Mouse (Mus musculus) T-cell, adult 2 months (primary cell): ENCODE results near the gene Clpx.
"Not testable (repeated sequence)": the region's sequence is repeated elsewhere in the genome, so short reads cannot be mapped to it uniquely, and the experiment has no call there.

Experiments used
- DNase-seq: peaks from one replicate; pipeline ENCODE4 v3.0.0; 2022; ENCODE audit warnings: low spot score

Clpx gene

GRCm38 (mm10) chr9:65292421-65292820 is 1.6 kb upstream of the Clpx start:
- DNase-seq, result no peak

- DNase-seq, result peak; percentile 11
Observed at GRCm38 (mm10) chr9:65293119-65293518, 941 bp upstream of the Clpx start.

DNA sequence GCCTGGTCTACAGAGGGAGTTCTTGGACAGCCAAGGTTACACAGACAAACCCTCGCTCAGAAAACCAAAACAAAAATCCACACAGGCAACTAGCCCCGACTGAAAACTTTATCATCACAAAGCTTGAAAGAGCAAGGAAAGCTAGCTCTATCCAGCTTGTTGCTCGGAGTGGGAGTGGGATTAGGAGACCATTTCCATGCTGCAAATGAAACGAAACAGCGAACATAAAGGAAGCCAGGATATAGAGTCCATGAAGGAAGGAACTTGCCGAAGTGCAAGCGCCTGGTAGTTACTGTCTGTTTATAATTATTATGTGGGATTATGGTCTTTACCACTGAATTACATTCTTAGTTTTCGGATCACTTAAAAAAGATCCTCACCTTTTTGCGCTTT is 484 bp upstream of the Clpx start:
- peak; percentile 1 for DNase-seq

DNA sequence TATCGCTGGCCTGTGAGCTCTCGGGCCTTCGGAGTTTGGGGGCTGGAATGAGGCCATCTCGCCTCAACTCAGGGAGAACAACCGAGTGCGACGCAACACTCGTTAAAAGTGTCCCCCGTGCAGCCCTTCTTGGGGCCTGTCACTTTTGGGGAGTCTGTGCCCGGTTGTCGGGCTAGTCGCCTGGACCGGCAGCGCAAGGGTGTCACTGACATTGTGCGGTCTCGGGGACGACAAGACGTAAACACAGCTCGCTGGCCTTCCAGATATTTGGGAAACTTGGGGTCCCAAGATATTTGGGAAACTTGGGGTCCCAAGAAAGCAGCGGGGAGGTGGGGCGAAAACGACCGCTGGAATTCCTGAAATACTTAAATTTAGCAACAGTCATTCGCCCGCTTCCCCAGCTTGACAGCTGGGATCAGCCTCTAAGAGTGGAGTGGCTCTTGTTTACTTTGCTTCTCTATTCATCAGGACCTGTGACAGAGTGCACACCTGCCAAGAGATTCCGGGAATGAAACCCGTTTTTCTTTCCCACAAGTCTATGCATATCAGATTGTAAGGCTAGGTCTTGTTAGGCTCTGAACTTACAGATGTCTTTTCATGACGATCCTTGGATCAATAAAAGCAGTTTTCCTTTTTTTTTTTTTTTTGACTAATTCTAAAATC is 787 bp downstream of the Clpx start:
- no peak for DNase-seq

- DNase-seq, result no peak
Observed at GRCm38 (mm10) chr9:65297056-65297455, 3.0 kb downstream of the Clpx start.

- DNase-seq, result no peak
Observed at GRCm38 (mm10) chr9:65298761-65299160, 4.7 kb downstream of the Clpx start.

GRCm38 (mm10) chr9:65299650-65300049 is 5.6 kb downstream of the Clpx start:
- no peak for DNase-seq

- DNase-seq, result no peak
Observed at GRCm38 (mm10) chr9:65302327-65302983, 8.4 kb downstream of the Clpx start.

DNA sequence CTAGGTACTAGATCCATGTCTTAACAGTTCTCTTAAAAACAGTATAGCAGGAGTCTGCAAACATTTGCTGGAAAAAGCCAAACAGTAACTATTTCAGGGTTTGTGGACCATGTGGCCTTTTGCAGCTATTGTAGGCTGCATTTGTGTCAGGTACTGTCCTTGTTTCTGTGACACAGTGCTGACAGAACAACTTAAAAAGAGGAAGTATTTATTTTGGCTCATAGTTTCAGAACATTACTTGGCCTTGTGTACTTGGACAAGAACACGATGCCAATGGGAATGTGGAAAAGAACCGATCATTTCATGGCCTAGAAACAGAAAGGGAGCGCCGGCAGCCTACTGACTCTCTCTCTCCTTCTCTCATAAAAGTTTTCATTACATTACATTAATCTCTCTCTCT is 9.5 kb downstream of the Clpx start:
- no peak for DNase-seq

DNA sequence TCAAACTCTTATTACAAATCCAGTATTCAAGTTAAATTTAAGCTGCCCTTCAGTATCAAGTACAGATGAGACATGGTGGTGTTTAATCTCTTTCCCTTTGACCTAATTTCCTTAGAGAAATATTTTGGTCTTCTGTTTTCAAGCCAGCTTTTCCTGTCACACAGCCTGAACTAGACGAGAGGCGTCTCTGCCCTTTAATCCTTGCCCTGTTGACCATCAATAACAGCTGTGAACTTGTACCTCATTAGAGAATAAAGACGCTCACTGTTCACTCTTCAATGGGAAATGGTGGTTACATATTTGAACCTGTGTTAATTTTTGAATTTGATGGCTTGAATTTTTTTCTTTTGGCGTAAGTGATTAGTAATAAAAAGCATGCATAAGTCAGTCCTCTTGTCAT is 10.2 kb downstream of the Clpx start:
- DNase-seq, result no peak

DNA sequence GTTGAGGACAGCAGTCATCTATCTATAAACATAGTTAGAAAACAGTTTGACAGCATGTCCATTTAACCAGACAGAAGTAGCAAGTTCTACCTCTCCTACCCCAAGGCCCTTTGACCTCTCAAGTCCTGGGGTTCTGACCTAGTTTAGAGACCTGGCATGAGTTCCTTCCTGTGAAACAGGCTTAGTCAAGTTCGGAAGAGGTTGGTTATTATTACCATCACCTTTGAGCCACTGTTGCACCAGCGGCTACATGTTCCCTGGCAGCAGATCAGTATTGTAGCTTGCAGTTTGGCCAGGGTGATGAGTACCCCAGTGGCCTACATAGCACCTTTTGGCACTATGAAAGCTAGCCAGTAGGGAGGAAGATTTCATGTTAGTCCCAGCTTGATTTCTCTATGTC is 12.6 kb downstream of the Clpx start:
- DNase-seq, result no peak

GRCm38 (mm10) chr9:65308011-65308410 is 14.0 kb downstream of the Clpx start:
- DNase-seq, result no peak

- DNase-seq, result no peak
Observed at GRCm38 (mm10) chr9:65312669-65313357, 18.8 kb downstream of the Clpx start.

DNA sequence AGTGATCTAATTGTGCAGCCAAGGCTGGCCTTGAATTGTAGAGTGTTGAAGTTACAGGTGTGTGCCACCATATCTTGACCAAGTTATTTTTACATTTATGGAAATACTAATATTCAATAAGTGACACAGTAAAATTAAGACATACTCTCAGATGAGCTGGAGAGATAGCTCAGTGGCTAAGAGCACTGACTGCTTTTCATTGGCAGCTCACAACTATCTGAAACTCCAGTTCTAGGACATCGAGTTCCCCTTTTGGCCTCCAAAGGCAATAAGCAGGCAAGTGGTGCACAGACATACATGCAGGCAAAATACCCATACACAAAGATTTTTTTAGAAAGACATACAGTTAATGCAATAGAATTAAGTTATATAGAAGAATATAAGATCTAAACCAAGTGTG is 19.8 kb downstream of the Clpx start:
- no peak for DNase-seq

DNA sequence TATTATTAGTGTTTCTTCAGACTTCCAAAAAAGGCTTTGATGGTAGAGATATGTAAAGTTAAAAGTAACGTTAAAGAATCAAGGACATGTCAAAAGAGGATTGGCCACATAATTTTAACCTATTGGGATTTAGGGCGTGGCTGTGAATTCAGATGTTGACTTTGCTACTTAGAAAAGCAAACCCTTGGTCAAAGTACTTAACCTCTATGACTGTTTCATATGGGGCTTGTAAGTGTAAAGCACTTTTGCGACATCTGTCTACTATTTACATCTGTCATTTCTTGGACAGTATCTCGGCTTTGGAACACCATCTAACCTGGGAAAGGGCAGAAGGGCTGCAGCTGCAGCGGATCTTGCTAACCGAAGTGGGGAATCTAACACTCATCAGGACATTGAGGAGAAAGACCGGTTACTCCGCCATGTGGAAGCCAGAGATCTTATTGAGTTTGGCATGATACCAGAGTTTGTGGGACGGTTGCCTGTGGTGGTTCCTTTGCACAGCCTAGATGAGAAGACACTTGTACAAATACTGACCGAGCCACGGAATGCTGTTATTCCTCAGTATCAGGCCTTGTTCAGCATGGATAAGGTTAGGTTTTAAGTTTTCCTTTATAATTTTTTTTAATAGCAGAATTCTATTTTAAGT is 28.3 kb downstream of the Clpx start:
- no peak for DNase-seq

DNA sequence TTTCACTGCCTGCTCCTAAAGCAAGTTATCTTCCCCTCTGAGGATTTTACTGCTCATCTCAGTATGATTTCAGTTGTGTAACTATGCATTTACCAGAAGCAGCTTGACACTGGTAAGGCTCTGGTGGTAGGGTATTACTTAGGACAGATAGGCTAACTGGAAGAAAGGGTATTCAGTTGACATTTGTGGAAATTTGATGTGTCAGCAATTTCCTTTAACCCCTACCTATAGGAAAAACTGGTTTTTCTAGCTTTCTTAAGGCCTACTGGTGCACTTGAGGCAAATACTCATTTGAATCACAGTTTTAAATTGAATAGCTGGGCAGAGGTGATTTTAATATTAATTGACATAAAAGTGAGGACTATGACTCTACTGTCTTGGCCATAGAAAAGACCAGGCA is 31.9 kb downstream of the Clpx start:
- DNase-seq, result no peak

GRCm38 (mm10) chr9:65327371-65327770 is 33.3 kb downstream of the Clpx start:
- no peak for DNase-seq

DNA sequence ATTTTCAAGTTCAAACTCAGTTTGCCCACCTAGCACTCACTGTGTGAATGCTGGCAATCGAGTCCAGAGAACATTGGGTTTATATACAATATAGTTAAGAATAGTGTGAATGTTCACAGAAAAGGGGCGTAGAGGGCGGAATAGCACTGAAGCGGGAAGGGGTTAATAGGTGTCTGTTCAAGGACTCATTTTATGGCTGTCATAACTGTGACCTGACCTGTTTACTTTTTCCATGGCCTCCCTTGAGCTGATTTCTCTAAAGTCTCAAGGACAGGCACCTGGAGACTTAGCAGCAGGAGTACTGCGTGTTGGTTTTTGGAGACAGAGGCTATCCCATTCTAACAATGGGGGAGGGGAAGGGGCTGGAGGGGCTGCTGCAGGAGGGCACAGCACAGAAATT is 39.9 kb downstream of the Clpx start:
- no peak for DNase-seq

- DNase-seq, result no peak
Observed at GRCm38 (mm10) chr9:65339146-65339545, 45.1 kb downstream of the Clpx start.

DNA sequence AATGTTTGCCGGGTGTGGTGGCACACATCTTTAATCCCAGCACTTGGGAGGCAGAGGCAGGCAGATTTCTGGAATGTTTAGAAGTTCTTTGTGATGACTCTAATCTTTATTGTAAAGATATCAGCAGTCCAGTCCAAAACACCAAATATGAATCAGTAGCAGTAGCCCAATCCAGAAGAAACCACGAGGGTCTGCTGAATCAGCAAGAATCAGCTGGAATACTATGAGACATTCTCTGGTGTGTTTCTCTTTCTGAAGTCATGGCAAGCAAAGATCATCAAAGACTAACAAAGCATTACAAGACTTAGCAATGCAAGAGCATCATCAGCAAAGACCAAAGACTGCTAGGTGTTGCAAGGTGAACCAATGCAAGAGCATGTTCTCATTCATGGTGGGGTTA is 46.4 kb downstream of the Clpx start:
- DNase-seq, result no peak

- DNase-seq, result not testable (repeated sequence)
Observed at GRCm38 (mm10) chr9:65345439-65345838, 51.4 kb downstream of the Clpx start.

- DNase-seq, result peak; percentile 91
Observed at GRCm38 (mm10) chr9:65345854-65346475, 51.9 kb downstream of the Clpx start, which contains the start of gene Pdcd7. Gene Pdcd7, plus strand, starts transcription at chr9:65346104.
